Mouse (Mus musculus): ENCODE measurements around the gene Gm45902. TPM values are rescaled to one million over a fixed set of nuclear protein-coding genes. Genes with fewer than 3 reads are reported as not detected.

The Gm45902 gene
- polyA plus RNA-seq (2017; shearing (Covaris generic)): 6.5 TPM

DNA sequence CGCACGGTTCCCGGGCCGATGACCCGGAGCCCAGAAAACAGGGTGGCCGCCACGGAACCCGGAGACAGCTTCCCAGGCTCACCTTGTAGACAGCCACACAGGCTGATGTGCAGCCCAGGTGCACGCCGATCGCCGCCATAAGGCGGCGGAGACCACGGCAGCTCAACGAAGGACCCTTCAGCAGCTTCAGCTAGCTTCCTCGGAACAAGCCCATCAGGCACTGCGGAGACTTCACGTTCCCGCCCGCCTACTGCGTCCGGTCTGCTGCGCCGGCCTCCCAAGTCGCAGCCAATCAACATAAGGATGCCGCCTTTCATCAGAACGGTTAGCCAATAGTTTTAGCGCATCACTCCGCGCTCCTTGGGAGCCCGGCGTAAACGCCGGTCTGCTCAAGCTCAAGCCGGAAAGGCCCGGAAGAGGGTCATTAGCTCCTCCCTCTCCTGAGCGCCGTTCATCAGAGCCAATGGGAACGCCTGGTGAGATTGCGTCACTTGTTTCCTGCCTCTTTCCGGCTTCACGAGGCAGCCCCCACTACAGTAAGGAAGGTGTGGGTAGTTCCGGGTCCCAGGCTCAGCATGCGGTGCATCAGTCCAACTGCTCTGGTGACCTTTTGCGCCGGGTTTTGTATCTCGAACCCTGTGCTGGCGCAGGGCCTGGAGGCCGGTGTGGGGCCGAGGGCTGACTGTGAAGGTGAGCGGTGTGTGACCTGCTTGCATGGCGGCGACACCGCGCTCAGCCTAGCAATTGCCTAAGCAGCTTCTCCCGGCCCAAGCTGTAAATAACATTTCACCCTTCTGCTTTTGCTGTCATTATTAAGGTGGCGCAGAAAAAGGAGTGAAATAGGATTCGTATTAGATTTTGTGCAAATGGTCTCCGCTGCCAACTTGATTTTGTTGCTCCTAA lies at the start of gene Gm45902, which contains the start of the genes Hspa14 and Cdnf:
Gm45902 (minus strand) TSS at position 239 of the 903 bp plus-strand sequence.
Hspa14 (minus strand) TSS at position 263 of the 903 bp plus-strand sequence.
Cdnf (plus strand) TSS at position 479 of the 903 bp plus-strand sequence.

GRCm38 (mm10) chr2:3474861-3475283 lies 37.7 kb downstream of the Gm45902 start, which contains the start of gene Suv39h2:
Gene Suv39h2, minus strand, starts transcription at chr2:3475031.

Other genes with a start within 250 kb of the Gm45902 start
- 28.0 TPM for gene Nmt2, start 228.6 kb downstream of the Gm45902 start, polyA plus RNA-seq (2017; shearing (Covaris generic))
- gene Rpp38, start 180.1 kb downstream of the Gm45902 start, polyA plus RNA-seq (2017; shearing (Covaris generic)): 15.3 TPM
- not detected for gene Acbd7, start 176.6 kb downstream of the Gm45902 start, polyA plus RNA-seq (2017; shearing (Covaris generic))
- gene Olah, start 115.6 kb downstream of the Gm45902 start, polyA plus RNA-seq (2017; shearing (Covaris generic)): not detected
- not detected for gene Meig1, start 90.1 kb downstream of the Gm45902 start, polyA plus RNA-seq (2017; shearing (Covaris generic))
- gene Dclre1c, start 88.7 kb downstream of the Gm45902 start, polyA plus RNA-seq (2017; shearing (Covaris generic)): 21.5 TPM
- 6.2 TPM for gene Suv39h2, start 37.8 kb downstream of the Gm45902 start, polyA plus RNA-seq (2017; shearing (Covaris generic))
- 92.5 TPM for gene Hspa14, start within 50 bp of the Gm45902 start, polyA plus RNA-seq (2017; shearing (Covaris generic))
- 1.1 TPM for gene Cdnf, start 240 bp upstream of the Gm45902 start, polyA plus RNA-seq (2017; shearing (Covaris generic))
- gene Fam107b, start 57.7 kb upstream of the Gm45902 start, polyA plus RNA-seq (2017; shearing (Covaris generic)): 661 TPM